Mouse (Mus musculus) liver, embryonic 16.5 days (tissue): ENCODE data around the gene Sumo2. TPM values are rescaled to one million over a fixed set of nuclear protein-coding genes. Genes with fewer than 3 reads are reported as not detected.
"Not testable (repeated sequence)": the region's sequence is repeated elsewhere in the genome, so short reads cannot be mapped to it uniquely, and the experiment has no call there.

ENCODE experiments used
- ATAC-seq: fragments of 200-750 bp; cut with Nextera tagmentation; 2 replicates; pipeline ENCODE4 v1.8.0; 2017; ENCODE audit warnings: low read depth, mild to moderate bottlenecking, moderate number of reproducible peaks, moderate library complexity
- H3K27ac ChIP-seq: fragments of 300-500 bp; sonication (generic); 2 replicates; pipeline ENCODE4 v1.5.1; 2014; ENCODE audit warnings: mild to moderate bottlenecking, low read length
- H3K27me3 ChIP-seq: fragments of 300-500 bp; sonication (generic); 2 replicates; pipeline ENCODE4 v1.6.1; 2014; ENCODE audit warnings: low read depth, low read length, mixed read lengths; ENCODE audit not compliant: control insufficient read depth, insufficient read depth
- H3K36me3 ChIP-seq: fragments of 300-500 bp; sonication (generic); 2 replicates; pipeline ENCODE4 v1.6.1; 2014; ENCODE audit warnings: mild to moderate bottlenecking; ENCODE audit not compliant: control insufficient read depth, insufficient read depth
- H3K4me1 ChIP-seq: fragments of 300-500 bp; sonication (generic); 2 replicates; pipeline ENCODE4 v1.6.1; 2014; ENCODE audit warnings: low read depth, low read length, mixed read lengths; ENCODE audit not compliant: control insufficient read depth
- H3K4me2 ChIP-seq: fragments of 300-500 bp; sonication (generic); 2 replicates; pipeline ENCODE4 v1.6.1; 2014; ENCODE audit warnings: low read depth, low read length, mixed read lengths
- H3K4me3 ChIP-seq: fragments of 300-500 bp; sonication (generic); 2 replicates; pipeline ENCODE4 v1.5.1; 2014; ENCODE audit warnings: low read depth, mild to moderate bottlenecking, low read length
- H3K9ac ChIP-seq: fragments of 300-500 bp; sonication (generic); 2 replicates; pipeline ENCODE4 v1.6.1; 2014; ENCODE audit warnings: low read depth, low read length
- H3K9me3 ChIP-seq: fragments of 300-500 bp; sonication (generic); replicated peaks from 2 replicates; pipeline ENCODE4 v1.6.1; 2016; ENCODE audit warnings: low read length; ENCODE audit not compliant: control insufficient read depth
- WGBS: fragments of 180-500 bp; shearing (Covaris S2); extraction: QIAGEN DNeasy Blood & Tissue Kit; methylation state at CpG from one replicate; pipeline ENCODE4 v1.1.7; 2014; ENCODE audit not compliant: insufficient replicate concordance; 5-methylcytosine and 5-hydroxymethylcytosine counted together
- polyA plus RNA-seq: library from polyadenylated mRNA; unstranded; fragments of >200 nt; fragmentation: Nextera tagmentation; extraction: Ambion mirVana; gene quantifications from 2 replicates; pipeline ENCODE4 v1.2.1, GENCODE M21; 2015

Gene Sumo2
- polyA plus RNA-seq, 1 experiment from 2014 or later: 270 TPM

- H3K27me3 ChIP-seq: no peaks in the 10 kb centered on the region
- peak overlapping the region; percentile 88 for H3K4me2 ChIP-seq
- H3K27ac ChIP-seq: peak overlapping the region; percentile 94
- H3K4me1 ChIP-seq: peaks cover 55% of the 10 kb centered on the region
- H3K9me3 ChIP-seq: no peaks in the 10 kb centered on the region
- H3K36me3 ChIP-seq: no peaks in the 10 kb centered on the region
- peak overlapping the region; percentile 94 for H3K4me3 ChIP-seq
- ATAC-seq: no peak
- WGBS: 21% methylated on average over 8 of the region's 8 CpGs
- H3K9ac ChIP-seq: peak overlapping the region; percentile 89
These were observed 23.5 kb downstream of the Sumo2 start for GRCm38 (mm10) chr11:115512407-115513183.

- H3K4me2 ChIP-seq: peak overlapping the region; percentile 88
- no peak for ATAC-seq
- peak overlapping the region; percentile 94 for H3K4me3 ChIP-seq
- H3K36me3 ChIP-seq: no peaks in the 10 kb centered on the region
- WGBS: 40% methylated on average over 3 of the region's 3 CpGs
- H3K27me3 ChIP-seq: no peaks in the 10 kb centered on the region
- peaks cover 60% of the 10 kb centered on the region for H3K4me1 ChIP-seq
- H3K9me3 ChIP-seq: no peaks in the 10 kb centered on the region
- H3K9ac ChIP-seq: peak overlapping the region; percentile 89
- H3K27ac ChIP-seq: peak overlapping the region; percentile 94
These were observed 24.1 kb downstream of the Sumo2 start for GRCm38 (mm10) chr11:115512004-115512403.

- Histone ChIP-seq H3K4me1 (peaks cover 69% of the 10 kb centered on the region), H3K36me3 (no peaks in the 10 kb centered on the region), H3K9me3 (no peaks in the 10 kb centered on the region), H3K4me2 (peak overlapping the region; percentile 88), H3K27me3 (no peaks in the 10 kb centered on the region), H3K9ac (peak overlapping the region; percentile 89), H3K4me3 (peak overlapping the region; percentile 94), H3K27ac (peak overlapping the region; percentile 94)
- ATAC-seq: peak; percentile 62
- WGBS: 30% methylated on average over 2 of the region's 2 CpGs
These were observed 25.0 kb downstream of the Sumo2 start for GRCm38 (mm10) chr11:115511121-115511520.

GRCm38 (mm10) chr11:115510507-115510888 is 25.6 kb downstream of the Sumo2 start:
- Histone ChIP-seq H3K4me3 (peak overlapping the region; percentile 94), H3K9ac (peak overlapping the region; percentile 35), H3K4me2 (peak overlapping the region; percentile 88), H3K27me3 (no peaks in the 10 kb centered on the region), H3K9me3 (no peaks in the 10 kb centered on the region), H3K36me3 (no peaks in the 10 kb centered on the region), H3K4me1 (peaks cover 75% of the 10 kb centered on the region), H3K27ac (peak overlapping the region; percentile 94)
- no peak for ATAC-seq
- WGBS: 28% methylated on average over 5 of the region's 5 CpGs

GRCm38 (mm10) chr11:115509773-115510506 is 26.1 kb downstream of the Sumo2 start:
- 31% methylated on average over 6 of the region's 6 CpGs for WGBS
- Histone ChIP-seq H3K9ac (peak overlapping the region; percentile 35), H3K4me1 (peaks cover 79% of the 10 kb centered on the region)

GRCm38 (mm10) chr11:115508061-115508460 is 28.0 kb downstream of the Sumo2 start:
- Histone ChIP-seq H3K36me3 (no peaks in the 10 kb centered on the region; the same call in 1 of the 2 replicates), H3K9me3 (no peaks in the 10 kb centered on the region), H3K27me3 (no peaks in the 10 kb centered on the region), H3K4me2 (peak overlapping the region; percentile 18; the same call in 1 of the 2 replicates), H3K4me3 (no peak overlapping the region), H3K9ac (peak overlapping the region; percentile 30; the same call in 1 of the 2 replicates), H3K4me1 (peaks cover 81% of the 10 kb centered on the region), H3K27ac (peak overlapping the region; percentile 81)
- ATAC-seq: no peak
- WGBS: 50% methylated on average over 2 of the region's 2 CpGs

More at GRCm38 (mm10) chr11:115509773-115510506, 26.1 kb downstream of the Sumo2 start:
- Histone ChIP-seq H3K27me3 (no peaks in the 10 kb centered on the region), H3K27ac (peak overlapping the region; percentile 94), H3K4me2 (peak overlapping the region; percentile 88), H3K4me3 (peak overlapping the region; percentile 94), H3K9me3 (no peaks in the 10 kb centered on the region), H3K36me3 (no peaks in the 10 kb centered on the region)
- ATAC-seq: peak; percentile 27

GRCm38 (mm10) chr11:115506586-115506985 is 29.5 kb downstream of the Sumo2 start:
- peak overlapping the region; percentile 81 for H3K27ac ChIP-seq
- peak overlapping the region; percentile 28 for H3K4me3 ChIP-seq
- H3K4me2 ChIP-seq: peak overlapping the region; percentile 69
- peaks cover 68% of the 10 kb centered on the region for H3K4me1 ChIP-seq
- H3K36me3 ChIP-seq: peaks cover 11% of the 10 kb centered on the region
- no peaks in the 10 kb centered on the region for H3K27me3 ChIP-seq
- ATAC-seq: peak; percentile 74
- WGBS: 16% methylated on average over 3 of the region's 3 CpGs
- peak overlapping the region; percentile 37 for H3K9ac ChIP-seq
- no peaks in the 10 kb centered on the region for H3K9me3 ChIP-seq

- H3K9me3 ChIP-seq: no peaks in the 10 kb centered on the region
- H3K4me2 ChIP-seq: no peak overlapping the region
- ATAC-seq: no peak
- H3K36me3 ChIP-seq: peaks cover 37% of the 10 kb centered on the region
- H3K9ac ChIP-seq: no peak overlapping the region
- H3K27ac ChIP-seq: no peak overlapping the region
- no peaks in the 10 kb centered on the region for H3K27me3 ChIP-seq
- WGBS: 88% methylated on average over 6 of the region's 6 CpGs
- no peak overlapping the region for H3K4me3 ChIP-seq
- peaks cover 30% of the 10 kb centered on the region for H3K4me1 ChIP-seq
These were observed 33.4 kb downstream of the Sumo2 start for GRCm38 (mm10) chr11:115502636-115503035.

- not testable (repeated sequence) for H3K9ac ChIP-seq, ATAC-seq, H3K27me3 ChIP-seq, H3K27ac ChIP-seq, H3K4me3 ChIP-seq, H3K9me3 ChIP-seq, H3K4me2 ChIP-seq
- 76% methylated on average over 9 of the region's 9 CpGs for WGBS
- H3K4me1 ChIP-seq: peaks cover 13% of the 10 kb centered on the region
- peaks cover 30% of the 10 kb centered on the region for H3K36me3 ChIP-seq
These were observed 39.5 kb downstream of the Sumo2 start for GRCm38 (mm10) chr11:115496559-115496958.
